Mouse (Mus musculus) MEL (cell line): Measurements from ENCODE around the gene Gm37240. TPM values are rescaled to one million over a fixed set of nuclear protein-coding genes. Genes with fewer than 3 reads are reported as not detected.

Experiments used
- DNase-seq: peaks from one replicate; pipeline ENCODE4 v3.0.0; 2011; ENCODE audit warnings: low read depth, low spot score
- H3K27ac ChIP-seq: 2 replicates; pipeline ENCODE4 v1.5.1; 2012; ENCODE audit warnings: low read depth, mild to moderate bottlenecking, control low read depth, low read length, moderate library complexity; ENCODE audit not compliant: control insufficient read depth
- H3K27me3 ChIP-seq, 2 experiments: fragments of 150-350 bp in 1 of 2; sonication (generic) in 1 of 2; 2 replicates each; pipeline ENCODE4 v1.6.1; 2012; ENCODE audit warnings: low read length in 2 of 2, mild to moderate bottlenecking in 2 of 2, improper control_type of control experiment in 1 of 2, moderate library complexity in 1 of 2; ENCODE audit not compliant: insufficient read depth in 2 of 2, control insufficient read depth in 1 of 2
- H3K36me3 ChIP-seq, 2 experiments: 2 replicates each; pipeline ENCODE4 v1.6.1; 2012 to 2014; ENCODE audit warnings: low read length in 2 of 2, improper control_type of control experiment in 1 of 2, inconsistent platforms in 1 of 2, mild to moderate bottlenecking in 1 of 2; ENCODE audit not compliant: insufficient read depth in 2 of 2, control insufficient read depth in 1 of 2
- H3K4me1 ChIP-seq, 2 experiments: fragments of 150-350 bp in 1 of 2; sonication (generic) in 1 of 2; 2 replicates each; pipeline ENCODE4 v1.6.1; 2012; ENCODE audit warnings: low read length in 2 of 2, improper control_type of control experiment in 1 of 2, mild to moderate bottlenecking in 1 of 2; ENCODE audit not compliant: insufficient read depth in 2 of 2, control insufficient read depth in 1 of 2
- H3K4me3 ChIP-seq, 2 experiments: fragments of 150-350 bp in 1 of 2; sonication (generic) in 1 of 2; 2 replicates each; pipeline ENCODE4 v1.5.1; 2012; ENCODE audit warnings: low read depth in 2 of 2, low read length in 2 of 2, mild to moderate bottlenecking in 2 of 2, moderate library complexity in 2 of 2, control low read depth in 1 of 2, improper control_type of control experiment in 1 of 2; ENCODE audit not compliant: control insufficient read depth in 1 of 2, insufficient read depth in 1 of 2
- H3K79me2 ChIP-seq: 2 replicates; pipeline ENCODE4 v1.6.1; 2012; ENCODE audit warnings: mild to moderate bottlenecking, low read length, moderate library complexity; ENCODE audit not compliant: control insufficient read depth, poor library complexity, insufficient read depth
- H3K9ac ChIP-seq: 2 replicates; pipeline ENCODE4 v1.6.1; 2012; ENCODE audit warnings: low read depth, mild to moderate bottlenecking, control low read depth, low read length, moderate library complexity; ENCODE audit not compliant: control insufficient read depth, poor library complexity, severe bottlenecking
- H3K9me3 ChIP-seq: fragments of 150-350 bp; sonication (generic); replicated peaks from 2 replicates; pipeline ENCODE4 v1.6.1; 2012; ENCODE audit warnings: mild to moderate bottlenecking, low read length, improper control_type of control experiment, moderate library complexity; ENCODE audit not compliant: insufficient read depth
- CHD1 ChIP-seq: IDR thresholded peaks from 2 replicates; pipeline ENCODE4 v1.6.1; 2012; ENCODE audit warnings: low read depth, mild to moderate bottlenecking, inconsistent platforms, low read length, improper control_type of control experiment
- CHD2 ChIP-seq: IDR thresholded peaks from 2 replicates; pipeline ENCODE4 v1.6.1; 2011; ENCODE audit warnings: low read length, improper control_type of control experiment
- CTCF ChIP-seq, 3 experiments: IDR thresholded peaks in 2 of 3; conservative IDR thresholded peaks in 1 of 3; 2 replicates each; pipeline ENCODE4 v1.5.1; 2011 to 2012; ENCODE audit warnings: low read length in 3 of 3, low read depth in 2 of 3, mild to moderate bottlenecking in 2 of 3, improper control_type of control experiment in 1 of 3, inconsistent platforms in 1 of 3, mixed read lengths in 1 of 3, moderate library complexity in 1 of 3; ENCODE audit not compliant: control insufficient read depth in 1 of 3, insufficient read depth in 1 of 3, poor library complexity in 1 of 3, severe bottlenecking in 1 of 3
- ELF1 ChIP-seq: IDR thresholded peaks from 2 replicates; pipeline ENCODE4 v1.6.1; 2014; ENCODE audit warnings: low read depth, mild to moderate bottlenecking, inconsistent platforms, low read length, improper control_type of control experiment, moderate library complexity
- EP300 ChIP-seq, 2 experiments: IDR thresholded peaks; 2 replicates each; pipeline ENCODE4 v1.6.1; 2011; ENCODE audit warnings: improper control_type of control experiment in 2 of 2, low read length in 2 of 2, low read depth in 1 of 2, mild to moderate bottlenecking in 1 of 2
- ETS1 ChIP-seq: IDR thresholded peaks from 2 replicates; pipeline ENCODE4 v1.6.1; 2012; ENCODE audit warnings: low read depth, mild to moderate bottlenecking, inconsistent platforms, low read length, improper control_type of control experiment, moderate library complexity
- JUND ChIP-seq: IDR thresholded peaks from 2 replicates; pipeline ENCODE4 v1.6.1; 2011; ENCODE audit warnings: low read depth, mild to moderate bottlenecking, improper control_type of control experiment, low read length
- KAT2A ChIP-seq: conservative IDR thresholded peaks from 2 replicates; pipeline ENCODE4 v1.6.1; 2012; ENCODE audit warnings: low read depth, low read length, improper control_type of control experiment, inconsistent platforms
- MAFK ChIP-seq: IDR thresholded peaks from 2 replicates; pipeline ENCODE4 v1.6.1; 2011; ENCODE audit warnings: low read depth, mild to moderate bottlenecking, low read length, improper control_type of control experiment, borderline replicate concordance
- MAZ ChIP-seq: IDR thresholded peaks from 2 replicates; pipeline ENCODE4 v1.6.1; 2012; ENCODE audit warnings: low read depth, mild to moderate bottlenecking, inconsistent platforms, low read length, improper control_type of control experiment
- MEF2A ChIP-seq: IDR thresholded peaks from 2 replicates; pipeline ENCODE4 v1.6.1; 2014; ENCODE audit warnings: low read depth, mild to moderate bottlenecking, inconsistent platforms, low read length, improper control_type of control experiment; ENCODE audit not compliant: poor library complexity, insufficient replicate concordance, severe bottlenecking; ENCODE audit errors: extremely low read depth
- MXI1 ChIP-seq: IDR thresholded peaks from 2 replicates; pipeline ENCODE4 v1.6.1; 2011; ENCODE audit warnings: mild to moderate bottlenecking, low read depth, low read length, improper control_type of control experiment
- MYB ChIP-seq: IDR thresholded peaks from 2 replicates; pipeline ENCODE4 v1.6.1; 2011; ENCODE audit warnings: mild to moderate bottlenecking, low read depth, low read length, improper control_type of control experiment
- NELFE ChIP-seq: IDR thresholded peaks from 2 replicates; pipeline ENCODE4 v1.6.1; 2011; ENCODE audit warnings: low read depth, low read length, improper control_type of control experiment
- NRF1 ChIP-seq: IDR thresholded peaks from 2 replicates; pipeline ENCODE4 v1.6.1; 2014; ENCODE audit warnings: low read depth, mild to moderate bottlenecking, inconsistent platforms, low read length, improper control_type of control experiment, moderate library complexity; ENCODE audit not compliant: poor library complexity, insufficient read depth, severe bottlenecking
- POLR2A ChIP-seq, 2 experiments: IDR thresholded peaks; 2 replicates each; pipeline ENCODE4 v1.6.1; 2011 to 2012; ENCODE audit warnings: low read length in 2 of 2, mild to moderate bottlenecking in 2 of 2, control low read depth in 1 of 2, improper control_type of control experiment in 1 of 2, low read depth in 1 of 2, moderate library complexity in 1 of 2; ENCODE audit not compliant: control insufficient read depth in 1 of 2, insufficient read depth in 1 of 2, poor library complexity in 1 of 2
- RAD21 ChIP-seq: IDR thresholded peaks from 2 replicates; pipeline ENCODE4 v1.6.1; 2011; ENCODE audit warnings: mild to moderate bottlenecking, low read depth, low read length, improper control_type of control experiment
- SMC3 ChIP-seq: IDR thresholded peaks from 2 replicates; pipeline ENCODE4 v1.6.1; 2011; ENCODE audit warnings: low read depth, low read length, improper control_type of control experiment
- TBP ChIP-seq: IDR thresholded peaks from 2 replicates; pipeline ENCODE4 v1.8.0; 2011; ENCODE audit warnings: low read depth, low read length, improper control_type of control experiment
- UBTF ChIP-seq: IDR thresholded peaks from 2 replicates; pipeline ENCODE4 v1.6.1; 2012; ENCODE audit warnings: low read depth, mild to moderate bottlenecking, inconsistent platforms, low read length, improper control_type of control experiment, moderate library complexity, borderline replicate concordance; ENCODE audit not compliant: insufficient read depth
- USF1 ChIP-seq: IDR thresholded peaks from 2 replicates; pipeline ENCODE4 v1.6.1; 2014; ENCODE audit warnings: low read depth, mild to moderate bottlenecking, inconsistent platforms, low read length, improper control_type of control experiment, moderate library complexity
- USF2 ChIP-seq, 2 experiments: IDR thresholded peaks; 2 replicates each; pipeline ENCODE4 v1.6.1; 2011 to 2012; ENCODE audit warnings: improper control_type of control experiment in 2 of 2, low read length in 2 of 2, borderline replicate concordance in 1 of 2, inconsistent platforms in 1 of 2, low read depth in 1 of 2, mild to moderate bottlenecking in 1 of 2; ENCODE audit not compliant: insufficient read depth in 1 of 2
- ZMIZ1 ChIP-seq: IDR thresholded peaks from 2 replicates; pipeline ENCODE4 v1.6.1; 2012; ENCODE audit warnings: low read depth, mild to moderate bottlenecking, inconsistent platforms, low read length, improper control_type of control experiment, moderate library complexity
- ZNF384 ChIP-seq: IDR thresholded peaks from 2 replicates; pipeline ENCODE4 v1.6.1; 2012; ENCODE audit warnings: low read depth, mild to moderate bottlenecking, inconsistent platforms, low read length, improper control_type of control experiment
- polyA plus RNA-seq, 2 experiments: library from polyadenylated mRNA; stranded (reverse) in 1 of 2; unstranded in 1 of 2; fragments of >175 nt in 1 of 2; fragments of >200 nt in 1 of 2; gene quantifications; 2 replicates each; pipeline versions ENCODE4 v1.2.1 to v1.2.4; 2012; ENCODE audit warnings: low replicate concordance in 2 of 2, low read depth in 1 of 2; ENCODE audit not compliant: insufficient read length in 2 of 2, insufficient read depth in 1 of 2, missing spikeins in 1 of 2
- total RNA-seq: library from RNA; depleted of rRNA; stranded (reverse); fragments of 300-350 nt; gene quantifications from 2 replicates; pipeline ENCODE4 v1.2.3, GENCODE M21; 2012

Gm37240 gene
- total and polyA plus RNA-seq, 3 experiments = 0.04 TPM; not detected in 2

DNA sequence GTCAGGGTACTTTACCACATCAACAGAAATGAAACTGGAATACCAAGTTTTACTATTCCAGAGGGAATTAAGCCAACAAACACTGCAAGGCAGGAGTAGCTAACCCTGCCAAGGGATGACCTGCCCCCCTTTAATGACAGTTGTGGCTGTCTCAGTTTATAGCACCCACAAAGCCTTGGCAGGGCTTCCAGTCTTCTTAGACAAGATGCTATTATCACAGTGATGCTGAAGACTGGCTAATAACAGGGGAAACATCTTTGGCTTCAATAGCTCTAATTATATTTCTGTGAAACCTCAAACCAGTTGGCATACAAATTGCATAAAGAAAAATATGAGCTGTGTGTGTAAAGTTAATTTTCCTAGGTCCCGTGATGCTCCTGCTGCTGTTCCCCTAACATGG lies 41.0 kb downstream of the Gm37240 start:
- Histone ChIP-seq H3K9me3 (no peaks in the 10 kb centered on the region), H3K4me3 (no peak overlapping the region), H3K9ac (no peak overlapping the region), H3K36me3 (no peaks in the 10 kb centered on the region), H3K79me2 (no peaks in the 10 kb centered on the region), H3K27ac (no peak overlapping the region), H3K4me1 (no peaks in the 10 kb centered on the region), H3K27me3 (no peaks in the 10 kb centered on the region; a peak in 1 of 4 replicates)
- no peak for TF ChIP-seq UBTF
- TF ChIP-seq MAFK = no peak
- TF ChIP-seq NRF1 = no peak
- no peak for TF ChIP-seq MEF2A
- no peak for TF ChIP-seq MYB
- no peak for TF ChIP-seq RAD21
- no peak for TF ChIP-seq CHD1
- TF ChIP-seq EP300 (IDR thresholded peaks at IDR 0.05; ENCODE audit: low read depth in 1 of 2, low read length in 2 of 2) = no peak
- TF ChIP-seq CHD2 = no peak
- no peak for DNase-seq

DNA sequence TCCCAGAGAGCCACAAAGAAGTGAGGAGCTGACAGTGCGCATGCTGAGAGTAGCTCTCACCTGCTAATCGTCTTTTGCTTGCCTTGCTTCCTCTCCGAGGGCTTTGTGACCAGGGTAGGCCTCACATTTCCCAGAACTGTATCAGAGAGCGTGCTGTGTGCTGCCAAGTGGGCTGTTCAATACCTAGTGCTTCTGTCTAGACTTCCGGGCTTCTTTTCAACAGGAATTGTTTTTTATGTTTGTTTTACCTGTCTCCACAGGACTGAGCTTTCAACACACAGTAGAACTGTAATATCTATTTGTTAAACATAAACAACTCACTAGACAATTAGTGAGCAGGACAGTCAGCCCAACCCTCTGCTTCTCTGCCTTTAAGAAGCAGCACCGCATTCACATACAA lies 42.0 kb downstream of the Gm37240 start:
- H3K27me3 ChIP-seq = no peaks in the 10 kb centered on the region; a peak in 1 of 4 replicates
- H3K27ac ChIP-seq = no peak overlapping the region
- TF ChIP-seq ZNF384 (no peak), MAZ (no peak), ETS1 (no peak), JUND (no peak), MXI1 (no peak), SMC3 (no peak), USF1 (no peak), EP300 (IDR thresholded peaks at IDR 0.05; ENCODE audit: low read depth in 1 of 2, low read length in 2 of 2) (no peak), UBTF (no peak), CTCF (IDR thresholded peaks at IDR 0.05 in 2 of 3, conservative IDR thresholded peaks at IDR 0.05 in 1 of 3; ENCODE audit: control insufficient read depth in 1 of 3, insufficient read depth in 1 of 3, low read depth in 2 of 3, low read length in 3 of 3, poor library complexity in 1 of 3, severe bottlenecking in 1 of 3) (no peak), ZMIZ1 (no peak), RAD21 (no peak), CHD2 (no peak), TBP (no peak), NRF1 (no peak), USF2 (IDR thresholded peaks at IDR 0.05; ENCODE audit: borderline replicate concordance in 1 of 2, insufficient read depth in 1 of 2, low read depth in 1 of 2, low read length in 2 of 2) (no peak), ELF1 (no peak), POLR2A (IDR thresholded peaks at IDR 0.05; ENCODE audit: control insufficient read depth in 1 of 2, insufficient read depth in 1 of 2, low read depth in 1 of 2, low read length in 2 of 2, poor library complexity in 1 of 2) (no peak), NELFE (no peak), KAT2A (no peak)
- no peaks in the 10 kb centered on the region for H3K4me1 ChIP-seq
- H3K36me3 ChIP-seq = no peaks in the 10 kb centered on the region
- H3K4me3 ChIP-seq = no peak overlapping the region
- no peaks in the 10 kb centered on the region for H3K79me2 ChIP-seq
- no peak for DNase-seq
- H3K9me3 ChIP-seq = no peaks in the 10 kb centered on the region
- no peak overlapping the region for H3K9ac ChIP-seq
